Mouse (Mus musculus) cerebellum, postnatal 10 days (tissue): ENCODE results near the gene Tbc1d30.
"Not testable (repeated sequence)": the region's sequence is repeated elsewhere in the genome, so short reads cannot be mapped to it uniquely, and the experiment has no call there.

Experiments used
- DNase-seq, 2 experiments: peaks; one replicate each; pipeline ENCODE4 v3.0.0; 2021; ENCODE audit warnings: mixed read lengths in 2 of 2

The Tbc1d30 gene

GRCm38 (mm10) chr10:121364801-121365564, 13.9 kb upstream of the Tbc1d30 start, which contains the start of gene Gns:
Gns (plus strand) TSS chr10:121365090.
- peak; percentile 97 to 98 for DNase-seq

- peak; percentile 21 to 28 for DNase-seq
Observed at GRCm38 (mm10) chr10:121364306-121364705, 13.2 kb upstream of the Tbc1d30 start.

- DNase-seq = no peak
Observed at GRCm38 (mm10) chr10:121363201-121363600, 12.1 kb upstream of the Tbc1d30 start.

- no peak for DNase-seq
Observed at GRCm38 (mm10) chr10:121360358-121360757, 9.3 kb upstream of the Tbc1d30 start.

- DNase-seq = no peak
Observed at GRCm38 (mm10) chr10:121351692-121352290, 713 bp upstream of the Tbc1d30 start.

GRCm38 (mm10) chr10:121350357-121351065, 567 bp downstream of the Tbc1d30 start:
- peak; percentile 58 to 67 for DNase-seq

- no peak for DNase-seq
Observed at GRCm38 (mm10) chr10:121349244-121349643, 1.8 kb downstream of the Tbc1d30 start.

- DNase-seq = no peak
Observed at GRCm38 (mm10) chr10:121343867-121344266, 7.2 kb downstream of the Tbc1d30 start.

GRCm38 (mm10) chr10:121342260-121342659, 8.8 kb downstream of the Tbc1d30 start:
- DNase-seq = no peak

- peak; percentile 16 to 42 for DNase-seq
Observed at GRCm38 (mm10) chr10:121340754-121341593, 10.1 kb downstream of the Tbc1d30 start.

- DNase-seq = not testable (repeated sequence)
Observed at GRCm38 (mm10) chr10:121336536-121336935, 14.5 kb downstream of the Tbc1d30 start.

- DNase-seq = peak; percentile 82 to 86
Observed at GRCm38 (mm10) chr10:121334576-121334975, 16.5 kb downstream of the Tbc1d30 start.

- peak; percentile 87 to 92 for DNase-seq
Observed at GRCm38 (mm10) chr10:121330940-121331339, 20.1 kb downstream of the Tbc1d30 start.

GRCm38 (mm10) chr10:121329586-121329985, 21.5 kb downstream of the Tbc1d30 start:
- DNase-seq = no peak

- DNase-seq = peak in 1 of 2 experiments; percentile 19
Observed at GRCm38 (mm10) chr10:121326167-121326566, 24.9 kb downstream of the Tbc1d30 start.

GRCm38 (mm10) chr10:121323493-121323892, 27.6 kb downstream of the Tbc1d30 start:
- peak; percentile 86 for DNase-seq

- no peak for DNase-seq
Observed at GRCm38 (mm10) chr10:121318397-121318950, 32.6 kb downstream of the Tbc1d30 start.

GRCm38 (mm10) chr10:121316361-121316760, 34.7 kb downstream of the Tbc1d30 start:
- no peak for DNase-seq

GRCm38 (mm10) chr10:121315321-121316283, 35.5 kb downstream of the Tbc1d30 start:
- DNase-seq = no peak

GRCm38 (mm10) chr10:121314186-121314585, 36.9 kb downstream of the Tbc1d30 start:
- peak in 1 of 2 experiments; percentile 28 for DNase-seq

- no peak for DNase-seq
Observed at GRCm38 (mm10) chr10:121313049-121313448, 38.0 kb downstream of the Tbc1d30 start.
